Mouse (Mus musculus) thymus, adult 2 months (tissue): Measurements from ENCODE around the gene Ctsw.

ENCODE experiments used
- CTCF ChIP-seq: fragments of 200-500 bp; IDR thresholded peaks from 2 replicates; pipeline ENCODE4 v1.5.1; 2012; ENCODE audit warnings: mild to moderate bottlenecking, control low read depth, low read length, moderate library complexity, borderline replicate concordance; ENCODE audit not compliant: control insufficient read depth, poor library complexity, insufficient read depth; ENCODE audit errors: extremely low read depth
- POLR2A ChIP-seq: fragments of 200-500 bp; IDR thresholded peaks from 2 replicates; pipeline ENCODE4 v1.6.1; 2012; ENCODE audit warnings: mild to moderate bottlenecking, low read length, control low read depth, moderate library complexity; ENCODE audit not compliant: control insufficient read depth, poor library complexity, insufficient read depth; ENCODE audit errors: extremely low read depth

DNA sequence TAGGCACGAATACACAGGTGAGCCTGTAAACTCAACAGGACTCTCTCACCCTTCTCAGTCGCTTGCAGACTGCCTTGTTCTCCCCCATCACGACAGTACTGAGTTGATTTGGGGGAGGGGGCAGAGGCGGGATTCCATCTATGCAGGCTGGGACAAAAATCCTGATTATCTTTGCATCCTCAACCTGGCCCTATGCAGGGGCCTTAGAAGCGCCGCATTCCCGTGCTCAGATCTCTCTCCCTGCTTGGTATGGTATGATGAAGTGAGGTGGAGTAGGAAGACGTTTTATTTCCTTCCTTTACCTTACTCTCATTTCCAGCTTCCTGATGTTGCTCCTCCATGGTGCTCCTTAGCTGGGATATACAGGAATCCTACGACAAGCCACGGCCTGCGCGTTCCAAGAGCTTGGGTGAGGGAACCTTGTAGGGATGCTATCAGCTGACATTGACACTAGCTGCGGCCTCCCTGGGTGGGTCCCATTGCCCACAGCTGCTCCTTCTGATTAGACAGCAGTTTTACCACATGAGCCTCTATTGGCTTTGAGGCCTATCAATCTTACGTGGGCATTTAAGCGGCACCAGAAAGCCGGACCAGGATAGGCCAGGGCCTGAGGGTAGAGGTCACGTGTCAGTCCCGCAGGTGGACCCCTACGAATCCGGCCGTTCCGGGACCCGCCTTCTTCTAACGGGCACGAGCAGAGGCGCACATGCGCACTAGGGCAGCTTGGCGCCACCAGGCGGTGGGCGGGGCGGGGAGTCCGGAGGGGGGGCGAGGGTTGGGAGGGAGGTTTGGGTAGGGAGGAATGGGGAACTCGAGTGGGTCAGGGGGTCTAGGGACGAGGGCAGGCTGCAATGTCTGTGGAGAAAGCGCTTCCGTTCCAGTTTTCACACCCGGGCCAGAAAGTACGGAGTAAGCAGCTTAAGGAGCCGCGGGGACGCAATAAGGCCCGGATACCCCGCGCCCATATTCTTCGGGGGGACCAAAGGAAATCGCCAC, 42.0 kb upstream of the Ctsw start, which contains the start of gene Snx32:
- TF ChIP-seq CTCF (no peak), POLR2A (no peak)
